ENCODE assay signal across 8 mouse cellular contexts in genomic region chr3:84258518-84259031, GRCm38 (mm10). TPM values are rescaled to one million over a fixed set of nuclear protein-coding genes. Genes with fewer than 3 reads are reported as not detected.
DNase-seq lines count a peak whose midpoint lies in the region; ATAC-seq lines count a peak whose summit lies in the region.

No protein-coding gene starts in this region.

- no peak overlapping the region for H3K27ac ChIP-seq in heart, embryonic 16.5 days (ENCODE audit: low read length)
- H3K27ac ChIP-seq in embryonic facial prominence, embryonic 10.5 days (replicated peaks), result no peak overlapping the region
- H3K27ac ChIP-seq in limb, embryonic 10.5 days, result no peak overlapping the region
- peak overlapping the region; percentile 98 for H3K27ac ChIP-seq in neural tube, embryonic 13.5 days (replicated peaks)

- H3K9ac ChIP-seq in heart, embryonic 16.5 days (ENCODE audit: low read length), result peak overlapping the region; percentile 79
- peak overlapping the region; percentile 91 for H3K9ac ChIP-seq in neural tube, embryonic 13.5 days

- no peak for ATAC-seq in heart, embryonic 16.5 days (replicated peaks; ENCODE audit: extremely low read depth, insufficient read depth, low FRiP score)
- ATAC-seq in neural tube, embryonic 13.5 days (ENCODE audit: low read depth), result no peak

- H3K4me2 ChIP-seq in heart, embryonic 16.5 days (ENCODE audit: low read depth, low read length), result peak overlapping the region; percentile 97
- H3K4me2 ChIP-seq in neural tube, embryonic 13.5 days, result peak overlapping the region; percentile 79

- no peak for DNase-seq in heart, postnatal 25 days (ENCODE audit: low spot score)
- DNase-seq in embryonic facial prominence, embryonic 10.5 days (ENCODE audit: low spot score), result peak; percentile 33
- DNase-seq in limb, embryonic 10.5 days (ENCODE audit: low spot score), result no peak
- DNase-seq in urinary bladder, postnatal 14 days (ENCODE audit: low spot score), result no peak
- DNase-seq in adrenal gland, postnatal 25 days, result no peak
- DNase-seq in cerebellum, postnatal 14 days, result no peak

- no peaks in the 10 kb centered on the region for H3K36me3 ChIP-seq in heart, embryonic 16.5 days (ENCODE audit: control insufficient read depth, insufficient read depth)
- no peaks in the 10 kb centered on the region for H3K36me3 ChIP-seq in embryonic facial prominence, embryonic 10.5 days (replicated peaks)
- no peaks in the 10 kb centered on the region for H3K36me3 ChIP-seq in limb, embryonic 10.5 days
- no peaks in the 10 kb centered on the region for H3K36me3 ChIP-seq in neural tube, embryonic 13.5 days

- H3K9me3 ChIP-seq in heart, embryonic 16.5 days (replicated peaks; ENCODE audit: control insufficient read depth, low read length), result no peaks in the 10 kb centered on the region
- no peaks in the 10 kb centered on the region for H3K9me3 ChIP-seq in embryonic facial prominence, embryonic 10.5 days
- H3K9me3 ChIP-seq in limb, embryonic 10.5 days (replicated peaks), result no peaks in the 10 kb centered on the region
- H3K9me3 ChIP-seq in neural tube, embryonic 13.5 days, result no peaks in the 10 kb centered on the region

- intact Hi-C loops in heart, postnatal 25 days (cut with DNase I), result no loop called here

- 0 out of 2 replicates have a peak, but pooled peaks cover 8% of the 10 kb centered on the region for H3K27me3 ChIP-seq in heart, embryonic 16.5 days (ENCODE audit: control insufficient read depth, insufficient read depth, low read length)
- H3K27me3 ChIP-seq in embryonic facial prominence, embryonic 10.5 days (replicated peaks; ENCODE audit: low read depth, poor library complexity, severe bottlenecking), result peaks cover 52% of the 10 kb centered on the region
- H3K27me3 ChIP-seq in limb, embryonic 10.5 days (ENCODE audit: low read depth, poor library complexity, severe bottlenecking), result peaks cover 43% of the 10 kb centered on the region
- no peaks in the 10 kb centered on the region for H3K27me3 ChIP-seq in neural tube, embryonic 13.5 days

- peaks cover 5% of the 10 kb centered on the region; the same call in 1 of the 2 replicates for H3K4me1 ChIP-seq in heart, embryonic 16.5 days (ENCODE audit: control insufficient read depth, insufficient read depth, low read length)
- H3K4me1 ChIP-seq in embryonic facial prominence, embryonic 10.5 days, result peaks cover 56% of the 10 kb centered on the region
- peaks cover 48% of the 10 kb centered on the region for H3K4me1 ChIP-seq in limb, embryonic 10.5 days
- H3K4me1 ChIP-seq in neural tube, embryonic 13.5 days (replicated peaks), result peaks cover 84% of the 10 kb centered on the region

- peak overlapping the region; percentile 73 for H3K4me3 ChIP-seq in heart, embryonic 16.5 days (ENCODE audit: low read length)
- peak overlapping the region; percentile 86 for H3K4me3 ChIP-seq in embryonic facial prominence, embryonic 10.5 days
- H3K4me3 ChIP-seq in limb, embryonic 10.5 days, result peak overlapping the region; percentile 80
- peak overlapping the region; percentile 66 for H3K4me3 ChIP-seq in neural tube, embryonic 13.5 days

- WGBS in heart, embryonic 16.5 days, result 11% methylated on average over 13 of the region's 13 CpGs
- 8% methylated on average over 13 of the region's 13 CpGs for WGBS in embryonic facial prominence, embryonic 10.5 days
- 9% methylated on average over 13 of the region's 13 CpGs for whole genome bisulfite sequencing in limb, embryonic 10.5 days
- 4% methylated on average over 13 of the region's 13 CpGs for WGBS in neural tube, embryonic 13.5 days

RNA-seq across cellular contexts. Expression of gene Trim2, which starts 48.1 kb away (rescaled TPM):
- polyA plus RNA-seq in heart, embryonic 16.5 days (2015; fragmentation: Nextera tagmentation; extraction: Ambion mirVana), result 8.7 and 10.1 TPM in 2 replicates
- total RNA-seq in heart, postnatal 25 days (2021), result 1 to 10 TPM; 6.4 to 7.5 TPM
- polyA plus RNA-seq in embryonic facial prominence, embryonic 10.5 days (2016; fragmentation: Nextera tagmentation; extraction: Ambion mirVana), result 31.0 and 31.3 TPM in 2 replicates
- 11.3 and 13.5 TPM in 2 replicates for polyA plus RNA-seq in limb, embryonic 10.5 days (2016; fragmentation: Nextera tagmentation; extraction: Ambion mirVana)
- polyA plus RNA-seq in neural tube, embryonic 13.5 days (2015; fragmentation: Nextera tagmentation; extraction: Ambion mirVana), result 126 and 142 TPM in 2 replicates
- 71.7 and 83.1 TPM in 2 replicates for total RNA-seq in adrenal gland, postnatal 25 days (2021)
